Mouse (Mus musculus) layer of hippocampus, adult 2 months (tissue): ENCODE data around the gene Zfp740. TPM values are rescaled to one million over a fixed set of nuclear protein-coding genes. Genes with fewer than 3 reads are reported as not detected.

Experiments used
- DNase-seq, 2 experiments: peaks; one replicate each; pipeline ENCODE4 v3.0.0; 2022; ENCODE audit warnings: low spot score in 2 of 2
- H3K27ac ChIP-seq: fragments of 200-600 bp; 2 replicates; pipeline ENCODE4 v1.8.1; 2022
- H3K4me3 ChIP-seq: fragments of 200-600 bp; 2 replicates; pipeline ENCODE4 v1.8.1; 2022; ENCODE audit warnings: mild to moderate bottlenecking
- CTCF ChIP-seq: fragments of 200-600 bp; conservative IDR thresholded peaks from 2 replicates; pipeline ENCODE4 v1.8.1; 2022; ENCODE audit warnings: antibody characterized with exemption, mild to moderate bottlenecking, moderate library complexity
- total RNA-seq, 2 experiments: library from RNA; stranded (reverse); gene quantifications; 2 replicates each; pipeline ENCODE4 v1.2.3; 2021

Gene Zfp740
- total RNA-seq, 2 experiments from 2014 or later: 68.3 to 76.5 TPM

DNA sequence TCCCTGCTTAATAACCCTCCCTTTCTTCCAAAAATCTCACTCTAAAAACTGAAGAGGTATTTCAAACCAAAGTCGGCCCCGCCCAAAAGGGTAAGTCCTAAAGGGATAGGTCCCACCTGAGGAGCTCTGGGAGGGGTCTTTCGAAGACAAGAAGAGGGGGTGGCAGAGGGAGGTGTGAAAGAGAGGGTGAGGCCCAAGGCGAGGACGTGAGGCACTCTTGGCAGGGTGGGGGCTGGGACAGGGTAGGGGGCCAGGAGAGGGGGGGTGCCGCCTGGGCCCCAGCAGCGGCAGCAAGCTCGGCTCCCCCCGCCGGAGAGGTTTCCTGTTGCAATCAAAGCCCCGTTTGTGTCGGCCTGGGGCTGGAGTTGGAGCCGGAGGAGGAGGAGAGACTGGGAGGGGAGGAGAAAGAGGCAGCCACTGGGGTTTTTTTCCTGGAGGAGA, 46.2 kb downstream of the Zfp740 start:
- Histone ChIP-seq H3K4me3 (no peak overlapping the region; the same call in 1 of the 2 replicates), H3K27ac (peak overlapping the region; percentile 74)
- DNase-seq: no peak
- no peak for TF ChIP-seq CTCF

DNA sequence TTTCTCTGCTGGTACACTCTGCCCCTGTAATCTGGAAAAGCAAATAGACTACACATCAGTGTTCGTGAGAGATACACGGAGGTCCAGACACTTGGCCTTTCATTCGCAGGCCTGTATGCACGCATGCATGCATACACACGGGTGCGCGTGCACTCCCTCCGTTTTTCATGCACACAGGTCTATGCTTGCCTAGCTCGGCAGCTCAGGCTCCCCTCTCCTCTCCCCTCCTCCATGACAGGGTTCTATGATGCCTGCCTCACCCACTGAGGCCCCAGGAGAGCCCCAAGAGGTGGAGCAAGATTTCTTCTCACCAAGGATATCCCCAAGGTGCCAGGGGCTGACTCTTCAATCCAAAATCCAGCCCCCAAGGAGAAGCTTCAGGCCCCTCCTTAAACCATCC, 46.9 kb downstream of the Zfp740 start:
- DNase-seq: no peak
- TF ChIP-seq CTCF: no peak
- Histone ChIP-seq H3K4me3 (no peak overlapping the region), H3K27ac (peak overlapping the region; percentile 74)

DNA sequence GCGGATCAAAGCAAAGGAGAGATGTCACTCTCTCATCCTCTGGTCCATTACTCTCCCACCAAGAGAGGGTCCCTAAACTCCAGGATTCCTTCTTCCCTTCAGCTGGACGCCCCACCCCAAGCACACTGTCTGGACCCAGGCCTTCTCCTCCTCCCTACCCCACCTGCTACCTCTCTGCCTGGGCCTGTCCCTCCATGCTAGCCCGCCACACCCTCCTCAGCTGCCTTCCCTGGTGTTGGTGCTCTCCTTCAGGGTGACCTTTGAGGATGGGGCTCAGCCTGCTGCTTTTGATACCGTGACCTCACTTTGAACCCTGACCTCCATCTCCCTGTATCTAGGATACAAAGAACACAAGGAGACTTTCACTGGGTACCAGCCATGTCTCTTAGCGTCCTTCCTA, 47.5 kb downstream of the Zfp740 start:
- no peak for DNase-seq
- Histone ChIP-seq H3K4me3 (no peak overlapping the region), H3K27ac (no peak overlapping the region; the same call in 1 of the 2 replicates)
- no peak for TF ChIP-seq CTCF

DNA sequence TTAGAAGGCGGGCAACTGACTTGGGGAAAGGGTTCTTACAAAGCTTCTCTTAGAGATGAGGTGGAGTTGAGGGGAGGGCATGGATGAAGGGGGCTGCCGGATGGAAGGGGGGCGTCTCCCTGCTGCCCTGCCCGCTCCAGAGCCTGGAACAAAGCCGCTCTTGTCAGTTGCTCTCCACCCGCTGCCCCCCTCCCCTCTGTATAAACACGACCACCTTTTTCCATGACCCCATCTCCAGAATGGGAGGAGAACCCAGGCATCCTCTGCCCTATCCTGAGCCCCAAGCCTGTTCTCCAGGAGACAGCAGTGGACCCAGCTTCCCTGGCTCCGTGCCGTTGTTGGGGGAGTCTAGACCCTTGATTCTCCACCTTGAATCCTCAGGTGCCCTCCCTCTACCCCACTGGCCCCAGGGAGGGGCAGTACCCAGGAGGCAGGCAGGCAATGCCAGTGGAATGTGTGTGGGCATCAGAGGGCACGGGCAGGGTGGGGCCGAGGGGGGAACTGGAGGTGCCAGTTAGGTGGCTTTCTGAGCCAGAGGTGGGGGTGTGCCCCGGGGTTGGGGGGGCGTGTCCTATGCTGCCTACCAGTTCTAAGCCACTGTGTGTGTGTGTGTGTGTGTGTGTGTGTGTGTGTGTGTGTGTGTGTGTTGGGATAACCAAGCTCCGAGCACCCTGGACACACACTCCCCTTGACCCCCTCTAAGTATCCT, 52.7 kb downstream of the Zfp740 start:
- Histone ChIP-seq H3K4me3 (no peak overlapping the region), H3K27ac (no peak overlapping the region)
- TF ChIP-seq CTCF: no peak
- DNase-seq: no peak

DNA sequence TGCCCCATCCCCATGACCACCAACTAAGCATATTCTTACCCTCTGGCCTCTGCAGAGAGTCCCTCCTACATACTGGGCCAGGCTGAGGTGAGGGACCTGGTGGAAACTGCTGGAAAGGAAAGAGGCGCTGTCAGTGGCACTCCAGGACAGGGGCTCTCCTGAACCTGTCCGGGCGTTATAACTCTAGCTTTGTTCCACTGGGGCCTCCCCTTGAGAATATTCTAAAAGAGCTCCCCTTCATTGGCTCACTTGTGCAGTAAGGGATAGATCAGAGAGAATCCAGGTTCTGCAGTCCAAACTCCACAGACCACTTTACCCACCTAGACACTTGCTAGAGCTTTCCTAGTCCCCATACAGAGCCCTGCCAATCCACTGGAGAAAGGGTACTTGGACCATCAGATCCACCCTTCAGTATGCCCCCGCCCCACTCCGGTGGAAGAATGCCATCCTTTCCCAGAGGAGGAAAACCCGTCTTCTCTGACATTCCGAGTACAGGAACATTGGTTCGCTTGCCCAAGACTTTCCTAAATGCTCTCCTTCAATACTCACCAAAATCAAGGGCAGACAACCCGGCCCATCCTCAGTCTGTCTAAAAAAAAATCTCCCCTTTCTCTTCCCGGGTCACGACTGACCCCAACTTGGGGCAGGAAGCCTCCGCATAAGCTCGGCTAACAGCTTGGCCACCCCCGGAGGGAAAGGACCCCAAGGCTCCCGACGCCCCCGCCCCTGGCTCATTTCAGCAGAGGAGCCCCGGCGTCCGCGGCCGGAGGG, 53.6 kb downstream of the Zfp740 start:
- Histone ChIP-seq H3K4me3 (peak overlapping the region; percentile 63), H3K27ac (peak overlapping the region; percentile 90)
- TF ChIP-seq CTCF: no peak
- no peak for DNase-seq

DNA sequence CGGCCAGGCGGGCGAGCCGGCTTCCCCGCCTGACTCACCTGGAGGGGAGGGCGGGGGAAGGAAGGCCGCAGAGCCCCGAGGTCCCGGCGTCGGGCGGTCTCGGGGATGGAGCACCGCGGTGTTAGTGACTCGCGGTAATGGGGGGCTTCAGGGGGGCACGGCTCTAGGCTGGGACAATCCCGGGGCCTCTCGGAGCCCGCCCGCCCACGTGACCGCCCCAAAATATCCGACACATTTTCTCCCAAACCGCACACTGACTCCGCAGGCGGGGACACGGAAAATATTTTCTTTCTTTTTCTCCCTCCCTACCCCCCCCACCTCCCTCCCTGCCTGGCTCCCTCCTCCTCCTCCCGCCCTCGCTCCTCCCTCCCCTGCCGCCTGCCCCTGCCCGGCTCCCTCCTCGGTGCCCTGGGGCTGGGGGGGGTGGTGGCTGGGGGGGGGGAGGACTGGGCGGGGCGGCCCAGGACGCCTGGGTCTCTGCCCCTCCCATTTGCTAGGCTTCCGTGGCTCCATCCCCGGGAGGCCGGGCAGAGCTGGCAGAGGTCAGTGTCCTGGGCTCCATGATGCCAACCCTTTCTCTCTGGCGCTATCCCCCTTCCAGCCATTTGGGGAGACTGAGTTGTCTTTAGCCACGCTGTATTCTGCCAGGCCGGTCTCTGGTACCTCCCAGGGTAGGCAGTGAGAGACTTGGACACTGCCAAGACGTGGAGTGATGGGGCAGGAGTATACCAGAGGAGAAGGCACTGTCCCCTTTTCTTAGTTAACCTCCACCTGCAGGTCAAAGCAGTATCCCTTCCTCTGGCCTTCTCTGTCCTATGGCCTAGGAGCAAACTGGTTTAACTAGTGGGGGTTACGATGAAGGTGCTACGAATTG, 54.4 kb downstream of the Zfp740 start, which contains the start of gene Rarg:
Gene Rarg (minus strand): TSS at position 316 of the 874 bp plus-strand sequence.
- peak within 1 kb of the TSS; percentile 90 for H3K27ac ChIP-seq
- DNase-seq: no peak
- H3K4me3 ChIP-seq: peak within 1 kb of the TSS; percentile 63
- no peak for TF ChIP-seq CTCF

DNA sequence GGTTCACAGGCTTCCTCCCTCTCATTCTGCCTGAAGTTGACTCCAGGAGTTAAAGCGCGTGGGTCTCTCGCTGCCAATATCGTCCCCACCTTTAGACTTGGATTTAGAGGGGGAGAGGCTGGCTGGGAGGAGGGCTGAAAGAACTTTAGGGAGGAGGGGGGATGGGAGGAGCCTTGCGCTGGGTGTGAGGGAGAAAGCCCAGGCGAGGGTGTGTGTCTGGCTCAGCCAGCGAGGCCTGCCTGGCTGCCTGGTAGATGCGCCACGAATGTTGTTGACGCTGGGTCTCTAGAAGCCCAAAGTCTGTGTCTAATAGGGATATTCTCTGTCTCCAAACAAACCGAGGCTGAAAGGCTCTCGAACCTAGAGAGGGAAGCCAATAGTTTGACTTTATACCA, 55.0 kb downstream of the Zfp740 start:
- no peak for TF ChIP-seq CTCF
- no peak for DNase-seq
- H3K4me3 ChIP-seq: peak overlapping the region; percentile 63
- H3K27ac ChIP-seq: peak overlapping the region; percentile 90

DNA sequence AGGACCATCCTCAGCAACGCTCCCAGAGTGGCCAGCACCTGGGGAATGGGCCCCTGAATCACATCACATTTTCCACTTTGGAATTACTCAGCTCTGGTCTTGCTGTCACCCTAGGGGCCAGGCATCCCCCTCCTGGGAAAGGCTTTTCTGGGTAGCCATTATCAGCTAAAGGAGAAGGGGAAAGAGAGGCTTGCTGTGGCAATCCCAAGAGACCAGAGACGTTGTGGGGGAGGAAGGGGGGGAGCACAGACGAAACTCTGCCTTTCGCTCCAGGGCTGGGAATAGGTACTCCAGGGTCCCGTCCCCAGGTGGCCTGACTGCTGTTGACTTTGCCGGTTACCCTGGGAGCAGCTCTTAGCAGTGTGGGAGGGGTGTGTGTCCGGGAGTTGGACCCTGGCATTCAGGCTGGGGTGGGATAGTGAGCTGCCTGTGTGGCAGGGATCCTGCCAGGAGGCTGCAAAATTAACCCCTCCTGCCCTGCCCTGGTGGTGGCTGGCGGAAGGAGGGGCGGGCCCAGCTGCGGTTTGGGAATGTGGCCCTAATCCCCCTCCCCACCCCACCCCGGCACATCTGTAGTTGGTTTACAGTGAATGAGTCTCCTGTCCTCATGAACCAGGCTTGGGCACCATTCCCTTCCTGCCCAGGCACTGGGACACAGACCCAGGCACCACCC, 55.7 kb downstream of the Zfp740 start:
- no peak overlapping the region for H3K4me3 ChIP-seq
- no peak for DNase-seq
- H3K27ac ChIP-seq: peak overlapping the region; percentile 90; the same call in 1 of the 2 replicates
- no peak for TF ChIP-seq CTCF

DNA sequence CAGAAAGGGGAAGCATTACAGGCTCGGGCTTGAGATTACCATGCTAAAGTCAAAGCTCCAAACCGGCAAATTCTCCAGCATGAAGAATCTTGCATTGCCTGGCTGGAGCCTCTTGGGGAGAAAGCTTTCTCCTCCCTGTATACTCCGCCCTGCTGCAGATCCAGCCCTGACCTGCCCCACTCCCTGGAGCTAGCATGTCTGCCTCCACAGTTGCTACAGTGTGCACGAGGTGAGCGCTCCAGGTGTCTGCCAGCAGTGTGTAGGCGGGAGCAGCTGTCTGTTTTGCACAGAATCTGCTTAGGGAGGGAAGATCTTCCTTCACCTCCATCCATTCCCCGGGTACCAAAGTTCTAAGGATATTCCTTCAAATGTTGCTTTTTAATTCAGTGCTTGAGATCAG, 59.5 kb downstream of the Zfp740 start:
- no peak for TF ChIP-seq CTCF
- no peak for DNase-seq
- no peak overlapping the region for H3K4me3 ChIP-seq
- no peak overlapping the region for H3K27ac ChIP-seq

DNA sequence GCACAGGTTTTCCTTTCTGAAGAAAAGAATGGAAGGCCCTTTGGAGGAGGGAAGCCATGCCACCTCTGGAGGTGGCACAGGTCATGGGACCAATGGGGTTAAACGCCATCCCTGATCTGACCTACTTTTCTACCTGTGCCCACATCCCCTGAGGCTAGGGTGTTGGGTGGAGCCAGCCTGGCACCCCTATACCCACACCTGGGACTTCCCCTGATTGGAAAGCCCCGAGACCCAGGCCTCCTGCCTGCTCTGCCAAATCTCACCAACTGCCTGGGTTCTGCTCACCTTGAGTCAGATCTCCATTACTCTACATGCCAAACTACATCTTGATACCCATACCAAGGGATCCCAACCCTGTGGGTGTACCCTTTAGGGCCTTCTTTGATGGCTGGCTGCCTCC, 60.0 kb downstream of the Zfp740 start:
- Histone ChIP-seq H3K4me3 (no peak overlapping the region), H3K27ac (no peak overlapping the region)
- no peak for DNase-seq
- TF ChIP-seq CTCF: no peak

Other genes starting within 250 kb of the Zfp740 start
- not detected for gene Krt78, start 249.0 kb upstream of the Zfp740 start, total RNA-seq
- under 1 TPM in 1 of 2 experiments, not detected in 1; 0.26 TPM for gene Krt8, start 198.8 kb upstream of the Zfp740 start, total RNA-seq
- gene Krt18, start 175.1 kb upstream of the Zfp740 start, total RNA-seq: under 1 TPM; 0.32 to 0.67 TPM
- gene Eif4b, start 129.5 kb upstream of the Zfp740 start, total RNA-seq: 100 to 1,000 TPM; 196 to 199 TPM
- 10 to 100 TPM; 18.4 to 25.0 TPM for gene Tns2, start 102.8 kb upstream of the Zfp740 start, total RNA-seq
- gene Spryd3, start 67.0 kb upstream of the Zfp740 start, total RNA-seq: 100 to 1,000 TPM; 151 to 155 TPM
- 1 to 10 TPM; 6.9 to 7.7 TPM for gene Igfbp6, start 58.9 kb upstream of the Zfp740 start, total RNA-seq
- not detected for gene Soat2, start 52.7 kb upstream of the Zfp740 start, total RNA-seq
- 10 to 100 TPM; 39.5 to 40.4 TPM for gene Csad, start 1.5 kb downstream of the Zfp740 start, total RNA-seq
- 1 to 10 TPM; 1.0 to 3.9 TPM for gene Itgb7, start 28.7 kb downstream of the Zfp740 start, total RNA-seq
- 10 to 100 TPM; 12.2 to 14.1 TPM for gene Rarg, start 54.3 kb downstream of the Zfp740 start, total RNA-seq
- gene Gm9918, start 67.3 kb downstream of the Zfp740 start, total RNA-seq: not detected
- 10 to 100 TPM; 34.2 to 40.9 TPM for gene Mfsd5, start 76.2 kb downstream of the Zfp740 start, total RNA-seq
- 1 to 10 TPM; 1.7 to 2.1 TPM for gene Espl1, start 93.0 kb downstream of the Zfp740 start, total RNA-seq
- 100 to 1,000 TPM; 433 to 437 TPM for gene Pfdn5, start 122.9 kb downstream of the Zfp740 start, total RNA-seq
- gene Myg1, start 128.5 kb downstream of the Zfp740 start, total RNA-seq: 10 to 100 TPM; 61.0 to 70.2 TPM
- gene Aaas, start 147.5 kb downstream of the Zfp740 start, total RNA-seq: 10 to 100 TPM; 24.5 to 26.5 TPM
- gene Sp7, start 163.9 kb downstream of the Zfp740 start, total RNA-seq: under 1 TPM; 0.32 to 0.49 TPM
- gene Sp1, start 202.9 kb downstream of the Zfp740 start, total RNA-seq: 10 to 100 TPM; 23.1 to 33.0 TPM
- 1 to 10 TPM in 1 of 2 experiments, under 1 TPM in 1; 0.66 to 1.2 TPM for gene Amhr2, start 242.1 kb downstream of the Zfp740 start, total RNA-seq